Mouse (Mus musculus): ENCODE data around the gene Erich4.

DNA sequence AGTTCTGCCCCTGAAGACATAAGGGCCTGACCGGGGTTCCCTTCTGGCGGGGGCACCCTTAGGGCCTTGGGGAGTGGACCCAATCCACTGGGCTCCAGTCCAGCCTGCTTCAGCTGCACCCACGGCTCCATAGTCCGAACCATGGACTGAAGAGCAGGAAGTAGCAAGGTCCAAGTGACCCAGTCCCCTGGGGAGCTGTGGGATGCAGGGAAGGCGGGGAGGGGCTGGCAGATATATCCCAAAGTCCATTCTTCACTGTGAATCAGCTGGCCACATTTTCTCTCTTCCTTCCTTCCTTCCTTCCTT is at the start of gene Erich4:
- TF ChIP-seq CTCF (IDR thresholded peaks at IDR 0.05; ENCODE audit: low read depth): no peak
- TF ChIP-seq EP300 (IDR thresholded peaks at IDR 0.05; ENCODE audit: low read depth): no peak

Measured in liver, postnatal 0 days (tissue).